Mouse (Mus musculus): ENCODE measurements around the gene Tppp. TPM values are rescaled to one million over a fixed set of nuclear protein-coding genes. Genes with fewer than 3 reads are reported as not detected.
"Not testable (repeated sequence)": the region's sequence is repeated elsewhere in the genome, so short reads cannot be mapped to it uniquely, and the experiment has no call there.

The Tppp gene
- polyA plus RNA-seq, 1 experiment from 2014 or later = 5.3 TPM

DNA sequence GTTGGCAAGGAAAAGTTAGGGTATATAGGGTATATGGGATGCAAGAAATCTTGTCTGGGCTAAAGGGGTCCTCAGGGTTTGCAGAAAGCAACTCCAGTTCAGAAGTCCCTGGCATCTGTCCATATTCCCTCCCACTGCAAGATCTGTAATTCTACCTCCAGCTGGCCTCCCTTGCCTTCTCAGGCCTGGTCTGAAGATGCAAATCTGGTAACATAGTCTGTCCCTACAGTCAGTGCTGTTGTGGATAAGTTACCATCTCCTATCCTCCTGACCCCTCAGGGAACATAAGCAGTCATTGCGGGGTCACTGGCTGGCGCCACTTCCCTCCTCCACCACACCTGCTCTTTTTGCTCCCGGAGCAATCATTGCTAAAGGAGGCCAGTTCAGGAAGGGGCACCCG, 6.7 kb downstream of the Tppp start:
- WGBS = 75% methylated on average over 4 of the region's 4 CpGs
- Histone ChIP-seq H3K36me3 (ENCODE audit: control insufficient read depth, insufficient read depth, low read length) (no peaks in the 10 kb centered on the region), H3K27me3 (ENCODE audit: control insufficient read depth, insufficient read depth, low read length) (peaks cover 6% of the 10 kb centered on the region; the same call in 1 of the 2 replicates), H3K4me3 (replicated peaks; ENCODE audit: low read length) (no peak overlapping the region), H3K9me3 (replicated peaks; ENCODE audit: control insufficient read depth, low read length) (no peaks in the 10 kb centered on the region), H3K4me1 (ENCODE audit: control insufficient read depth, insufficient read depth, low read length) (no peaks in the 10 kb centered on the region), H3K4me2 (ENCODE audit: low read depth, low read length) (no peak overlapping the region), H3K27ac (ENCODE audit: low read length) (no peak overlapping the region), H3K9ac (ENCODE audit: low read length) (no peak overlapping the region)
- no peak for ATAC-seq (ENCODE audit: insufficient read depth, low FRiP score)

DNA sequence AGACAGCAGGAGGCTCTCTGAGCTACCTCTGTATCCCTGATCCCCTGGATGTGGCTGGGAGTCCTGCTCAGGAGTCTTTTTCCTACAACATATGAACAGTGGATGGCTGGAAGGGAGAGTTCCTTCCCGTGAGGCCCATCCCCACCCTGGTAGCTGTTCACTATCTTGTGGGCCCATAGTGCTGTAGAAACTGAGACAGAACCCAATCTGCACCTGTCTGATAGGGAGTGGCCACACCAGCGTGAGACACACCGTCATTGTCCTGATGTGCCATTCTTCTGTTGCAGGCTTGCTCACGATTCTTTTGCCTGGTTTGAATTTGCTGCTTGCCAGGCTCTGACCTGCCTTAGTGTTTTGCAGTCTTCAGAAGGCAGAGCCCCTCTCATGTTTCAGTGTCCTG, 8.2 kb downstream of the Tppp start:
- 67% methylated on average over 4 of the region's 4 CpGs for WGBS
- Histone ChIP-seq H3K9me3 (replicated peaks; ENCODE audit: control insufficient read depth, low read length) (no peaks in the 10 kb centered on the region), H3K4me3 (replicated peaks; ENCODE audit: low read length) (no peak overlapping the region), H3K27me3 (ENCODE audit: control insufficient read depth, insufficient read depth, low read length) (no peaks in the 10 kb centered on the region), H3K4me1 (ENCODE audit: control insufficient read depth, insufficient read depth, low read length) (no peaks in the 10 kb centered on the region), H3K27ac (ENCODE audit: low read length) (no peak overlapping the region), H3K9ac (ENCODE audit: low read length) (no peak overlapping the region), H3K36me3 (ENCODE audit: control insufficient read depth, insufficient read depth, low read length) (no peaks in the 10 kb centered on the region), H3K4me2 (ENCODE audit: low read depth, low read length) (no peak overlapping the region)
- no peak for ATAC-seq (ENCODE audit: insufficient read depth, low FRiP score)

DNA sequence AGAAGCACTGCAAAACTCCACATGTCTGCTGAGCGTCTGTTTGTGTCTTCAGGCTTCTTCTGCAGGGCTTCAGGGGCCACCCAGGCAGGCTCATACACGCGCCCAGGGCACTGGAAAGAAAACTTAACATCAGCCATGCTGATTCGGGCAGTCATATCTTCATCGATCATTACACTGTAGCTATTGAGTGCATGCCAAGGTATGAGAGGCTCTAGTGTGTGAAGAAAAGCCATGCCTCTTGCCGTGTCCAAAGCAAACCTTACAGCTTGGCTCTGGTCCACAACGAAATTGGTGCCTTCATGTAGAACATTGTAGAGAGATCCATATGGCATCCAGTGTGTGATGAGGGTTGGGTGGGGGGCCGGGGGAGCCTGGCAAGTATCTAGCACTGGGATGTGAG, 9.8 kb downstream of the Tppp start:
- not testable (repeated sequence) for H3K36me3 ChIP-seq (ENCODE audit: control insufficient read depth, insufficient read depth, low read length); H3K27ac ChIP-seq (ENCODE audit: low read length); H3K9me3 ChIP-seq (replicated peaks; ENCODE audit: control insufficient read depth, low read length); H3K9ac ChIP-seq (ENCODE audit: low read length); H3K4me1 ChIP-seq (ENCODE audit: control insufficient read depth, insufficient read depth, low read length); H3K4me3 ChIP-seq (replicated peaks; ENCODE audit: low read length); H3K4me2 ChIP-seq (ENCODE audit: low read depth, low read length); H3K27me3 ChIP-seq (ENCODE audit: control insufficient read depth, insufficient read depth, low read length)
- ATAC-seq (ENCODE audit: insufficient read depth, low FRiP score) = peak; percentile 30; the same call in 1 of the 2 replicates
- WGBS = 77% methylated on average over 8 of the region's 8 CpGs

DNA sequence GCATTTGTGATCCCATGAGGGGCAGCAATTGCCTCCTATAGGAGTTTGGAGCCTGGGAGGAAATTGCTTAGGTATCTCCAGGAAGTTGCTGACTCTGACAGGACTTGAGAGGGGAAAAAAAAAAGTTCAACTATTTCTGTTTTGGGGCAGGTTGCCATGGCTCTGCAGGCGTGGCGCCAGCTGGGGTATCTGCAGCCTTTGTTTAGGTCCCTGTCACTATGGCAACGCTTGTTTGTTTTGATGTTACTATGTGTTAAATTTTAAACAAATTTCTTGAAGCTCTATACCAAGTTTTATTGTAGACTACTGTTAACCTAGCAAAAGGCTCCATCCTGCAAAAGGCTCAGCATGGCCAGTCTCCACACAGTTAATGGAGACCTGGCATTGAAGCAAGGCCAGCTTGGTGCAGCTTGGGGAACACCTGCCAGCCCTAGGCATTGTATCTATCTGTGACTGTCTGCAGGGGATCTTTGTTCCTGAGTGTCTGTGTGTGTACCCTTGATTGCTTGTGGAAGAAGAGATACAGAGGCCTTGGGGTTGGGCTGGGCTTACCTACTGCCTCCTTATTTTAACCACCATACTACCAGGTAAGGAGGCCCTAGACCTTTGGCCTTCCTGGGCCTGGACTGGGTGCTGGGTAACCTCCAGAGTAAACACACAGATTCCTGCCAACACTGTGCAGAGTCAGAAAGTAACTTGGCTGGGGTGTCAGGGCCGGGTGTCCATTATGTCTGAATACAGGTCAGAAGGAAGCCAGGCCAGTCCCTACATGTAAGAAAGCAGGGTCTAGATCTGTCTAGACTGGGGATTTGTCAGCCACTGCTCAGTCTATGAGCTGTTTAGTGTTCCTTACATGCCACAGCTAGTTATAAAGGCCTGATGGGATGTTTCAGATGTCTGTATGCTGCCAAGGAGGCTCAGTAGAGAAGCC, 16.2 kb downstream of the Tppp start:
- H3K27me3 ChIP-seq (ENCODE audit: control insufficient read depth, insufficient read depth, low read length) = no peaks in the 10 kb centered on the region
- H3K4me3 ChIP-seq (replicated peaks; ENCODE audit: low read length) = no peak overlapping the region
- H3K9ac ChIP-seq (ENCODE audit: low read length) = no peak overlapping the region
- H3K4me1 ChIP-seq (ENCODE audit: control insufficient read depth, insufficient read depth, low read length) = 0 out of 2 replicates have a peak, but pooled peaks cover 4% of the 10 kb centered on the region
- H3K4me2 ChIP-seq (ENCODE audit: low read depth, low read length) = no peak overlapping the region
- H3K36me3 ChIP-seq (ENCODE audit: control insufficient read depth, insufficient read depth, low read length) = no peaks in the 10 kb centered on the region
- H3K9me3 ChIP-seq (replicated peaks; ENCODE audit: control insufficient read depth, low read length) = no peaks in the 10 kb centered on the region
- ATAC-seq (ENCODE audit: insufficient read depth, low FRiP score) = peak; percentile 43
- H3K27ac ChIP-seq (ENCODE audit: low read length) = peak overlapping the region; percentile 15; the same call in 1 of the 2 replicates
- 53% methylated on average over 4 of the region's 4 CpGs for WGBS

DNA sequence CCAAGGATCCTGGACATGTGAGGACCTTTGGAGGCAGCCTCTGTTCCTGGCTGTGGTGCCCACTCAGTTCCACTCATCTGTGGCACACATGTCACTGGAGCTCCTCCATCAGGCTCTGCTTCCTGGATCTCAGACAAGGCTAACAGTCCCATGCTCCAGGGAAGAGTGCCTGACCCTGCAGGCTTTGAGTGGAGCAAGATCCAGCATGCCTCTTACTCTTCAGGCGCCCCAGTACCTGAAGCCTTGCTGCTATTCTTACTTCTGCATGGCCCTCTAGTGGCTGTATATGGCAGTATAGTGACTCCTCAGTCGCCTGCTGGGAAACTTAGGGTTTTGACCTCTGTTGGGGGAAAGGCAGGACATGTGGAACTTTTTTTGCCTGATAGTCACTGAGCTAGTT, 17.0 kb downstream of the Tppp start:
- no peaks in the 10 kb centered on the region for H3K36me3 ChIP-seq (ENCODE audit: control insufficient read depth, insufficient read depth, low read length)
- WGBS = 15% methylated on average over 2 of the region's 2 CpGs
- H3K9ac ChIP-seq (ENCODE audit: low read length) = no peak overlapping the region
- H3K4me3 ChIP-seq (replicated peaks; ENCODE audit: low read length) = no peak overlapping the region
- H3K27me3 ChIP-seq (ENCODE audit: control insufficient read depth, insufficient read depth, low read length) = no peaks in the 10 kb centered on the region
- H3K9me3 ChIP-seq (replicated peaks; ENCODE audit: control insufficient read depth, low read length) = no peaks in the 10 kb centered on the region
- H3K4me1 ChIP-seq (ENCODE audit: control insufficient read depth, insufficient read depth, low read length) = 0 out of 2 replicates have a peak, but pooled peaks cover 4% of the 10 kb centered on the region
- peak; percentile 72; the same call in 1 of the 2 replicates for ATAC-seq (ENCODE audit: insufficient read depth, low FRiP score)
- no peak overlapping the region for H3K4me2 ChIP-seq (ENCODE audit: low read depth, low read length)
- peak overlapping the region; percentile 15; the same call in 1 of the 2 replicates for H3K27ac ChIP-seq (ENCODE audit: low read length)

DNA sequence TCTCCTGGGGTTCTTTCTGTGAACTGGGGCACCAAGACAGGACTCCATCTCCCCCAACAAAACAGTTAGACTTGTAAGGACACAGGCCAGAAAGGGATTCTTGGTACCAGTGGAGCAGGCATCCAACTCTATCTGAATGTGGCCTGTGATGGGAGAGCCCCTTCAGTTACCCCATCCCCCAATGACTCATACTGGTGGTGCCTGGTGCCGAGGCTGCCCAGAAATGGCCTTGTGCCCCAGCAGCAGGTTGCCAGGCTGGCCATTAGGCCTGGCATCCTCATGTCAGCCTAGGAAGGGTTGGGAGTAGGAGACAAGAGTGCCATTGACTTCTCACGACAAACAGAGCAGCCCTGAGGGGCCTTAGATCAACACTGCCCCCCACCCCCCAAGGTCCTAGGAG, 18.9 kb downstream of the Tppp start:
- Histone ChIP-seq H3K27ac (ENCODE audit: low read length) (no peak overlapping the region), H3K9me3 (replicated peaks; ENCODE audit: control insufficient read depth, low read length) (no peaks in the 10 kb centered on the region), H3K4me1 (ENCODE audit: control insufficient read depth, insufficient read depth, low read length) (0 out of 2 replicates have a peak, but pooled peaks cover 4% of the 10 kb centered on the region), H3K36me3 (ENCODE audit: control insufficient read depth, insufficient read depth, low read length) (no peaks in the 10 kb centered on the region), H3K4me2 (ENCODE audit: low read depth, low read length) (no peak overlapping the region), H3K4me3 (replicated peaks; ENCODE audit: low read length) (no peak overlapping the region), H3K27me3 (ENCODE audit: control insufficient read depth, insufficient read depth, low read length) (no peaks in the 10 kb centered on the region), H3K9ac (ENCODE audit: low read length) (no peak overlapping the region)
- no peak for ATAC-seq (ENCODE audit: insufficient read depth, low FRiP score)
- 56% methylated on average over 2 of the region's 2 CpGs for WGBS

DNA sequence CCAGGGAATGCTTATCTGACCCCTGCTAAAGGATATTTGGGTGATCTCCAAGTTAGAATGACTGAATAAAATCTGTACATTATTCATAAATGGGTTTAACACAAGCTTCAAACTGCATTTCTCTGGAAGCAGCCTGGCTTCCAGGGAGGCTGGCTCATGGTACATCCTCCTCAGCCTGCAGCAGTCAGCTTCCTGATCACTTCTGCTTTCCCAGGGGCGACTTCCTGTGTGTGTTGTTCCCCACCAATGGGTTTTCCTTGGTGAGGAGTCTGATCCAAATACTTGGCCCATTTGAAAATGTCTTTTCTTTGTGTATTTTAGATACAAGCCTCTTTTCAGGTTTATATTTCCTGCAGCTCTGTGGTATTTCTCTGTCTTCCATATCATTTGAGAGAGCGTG, 19.8 kb downstream of the Tppp start:
- Histone ChIP-seq H3K4me3 (replicated peaks; ENCODE audit: low read length) (no peak overlapping the region), H3K4me1 (ENCODE audit: control insufficient read depth, insufficient read depth, low read length) (0 out of 2 replicates have a peak, but pooled peaks cover 4% of the 10 kb centered on the region), H3K27ac (ENCODE audit: low read length) (no peak overlapping the region), H3K9ac (ENCODE audit: low read length) (no peak overlapping the region), H3K4me2 (ENCODE audit: low read depth, low read length) (no peak overlapping the region), H3K9me3 (replicated peaks; ENCODE audit: control insufficient read depth, low read length) (no peaks in the 10 kb centered on the region), H3K27me3 (ENCODE audit: control insufficient read depth, insufficient read depth, low read length) (no peaks in the 10 kb centered on the region), H3K36me3 (ENCODE audit: control insufficient read depth, insufficient read depth, low read length) (no peaks in the 10 kb centered on the region)
- no peak for ATAC-seq (ENCODE audit: insufficient read depth, low FRiP score)
- WGBS = 64% methylated on average over 2 of the region's 2 CpGs

DNA sequence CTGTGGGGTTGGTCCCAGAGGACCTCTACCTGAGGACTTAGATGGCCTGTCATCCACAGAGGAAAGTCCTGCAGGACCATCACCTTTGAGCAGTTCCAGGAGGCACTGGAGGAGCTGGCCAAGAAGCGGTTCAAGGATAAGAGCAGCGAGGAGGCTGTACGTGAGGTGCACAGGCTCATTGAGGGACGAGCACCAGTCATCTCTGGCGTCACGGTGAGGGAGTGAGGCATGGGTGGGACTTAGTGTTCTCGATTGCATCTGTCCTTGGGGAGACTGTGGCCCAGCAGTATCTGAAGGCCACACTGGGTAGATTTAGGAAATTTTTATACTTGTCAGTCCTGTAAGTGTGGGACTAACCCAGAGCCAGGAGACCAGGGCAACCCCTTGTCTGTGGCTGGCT, 21.5 kb downstream of the Tppp start:
- ATAC-seq (ENCODE audit: insufficient read depth, low FRiP score) = no peak
- no peak overlapping the region for H3K4me2 ChIP-seq (ENCODE audit: low read depth, low read length)
- WGBS = 88% methylated on average over 7 of the region's 7 CpGs
- no peak overlapping the region for H3K4me3 ChIP-seq (replicated peaks; ENCODE audit: low read length)
- H3K4me1 ChIP-seq (ENCODE audit: control insufficient read depth, insufficient read depth, low read length) = no peaks in the 10 kb centered on the region
- no peak overlapping the region for H3K27ac ChIP-seq (ENCODE audit: low read length)
- no peaks in the 10 kb centered on the region for H3K36me3 ChIP-seq (ENCODE audit: control insufficient read depth, insufficient read depth, low read length)
- H3K27me3 ChIP-seq (ENCODE audit: control insufficient read depth, insufficient read depth, low read length) = no peaks in the 10 kb centered on the region
- no peak overlapping the region for H3K9ac ChIP-seq (ENCODE audit: low read length)
- no peaks in the 10 kb centered on the region for H3K9me3 ChIP-seq (replicated peaks; ENCODE audit: control insufficient read depth, low read length)

DNA sequence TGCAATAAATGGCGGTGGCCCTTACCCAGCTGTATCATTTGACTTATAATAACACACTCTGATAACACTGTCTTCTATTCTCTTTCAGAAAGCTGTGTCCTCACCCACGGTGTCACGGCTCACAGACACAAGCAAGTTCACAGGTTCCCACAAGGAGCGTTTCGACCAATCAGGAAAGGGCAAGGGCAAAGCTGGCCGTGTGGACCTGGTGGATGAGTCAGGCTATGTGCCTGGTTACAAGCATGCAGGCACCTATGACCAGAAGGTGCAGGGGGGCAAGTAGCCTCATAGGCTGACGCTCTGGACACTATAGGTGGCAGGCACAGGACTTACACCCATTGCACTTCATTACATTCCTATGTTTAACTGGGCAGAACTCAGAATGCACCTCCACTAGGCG, 21.9 kb downstream of the Tppp start:
- ATAC-seq (ENCODE audit: insufficient read depth, low FRiP score) = no peak
- H3K27me3 ChIP-seq (ENCODE audit: control insufficient read depth, insufficient read depth, low read length) = no peaks in the 10 kb centered on the region
- no peak overlapping the region for H3K4me3 ChIP-seq (replicated peaks; ENCODE audit: low read length)
- H3K27ac ChIP-seq (ENCODE audit: low read length) = no peak overlapping the region
- H3K4me2 ChIP-seq (ENCODE audit: low read depth, low read length) = no peak overlapping the region
- no peaks in the 10 kb centered on the region for H3K4me1 ChIP-seq (ENCODE audit: control insufficient read depth, insufficient read depth, low read length)
- 77% methylated on average over 8 of the region's 8 CpGs for WGBS
- no peak overlapping the region for H3K9ac ChIP-seq (ENCODE audit: low read length)
- no peaks in the 10 kb centered on the region for H3K36me3 ChIP-seq (ENCODE audit: control insufficient read depth, insufficient read depth, low read length)
- no peaks in the 10 kb centered on the region for H3K9me3 ChIP-seq (replicated peaks; ENCODE audit: control insufficient read depth, low read length)
